Mouse (Mus musculus) liver, adult 2 months (tissue): Measurements from ENCODE around the gene Cdh4. TPM values are rescaled to one million over a fixed set of nuclear protein-coding genes. Genes with fewer than 3 reads are reported as not detected.

Source experiments
- DNase-seq: peaks from one replicate; pipeline ENCODE4 v3.0.0-alpha.2; 2011; ENCODE audit warnings: low read depth, low spot score; ENCODE audit errors: extremely low read depth
- H3K27ac ChIP-seq: fragments of 200-500 bp; replicated peaks from 2 replicates; pipeline ENCODE4 v1.5.1; 2012; ENCODE audit warnings: low read depth, mild to moderate bottlenecking, control low read depth, inconsistent platforms, low read length; ENCODE audit not compliant: insufficient read depth
- H3K27me3 ChIP-seq: fragments of 200-500 bp; 2 replicates; pipeline ENCODE4 v1.6.1; 2012; ENCODE audit warnings: mild to moderate bottlenecking, moderate library complexity, low read length, inconsistent platforms; ENCODE audit not compliant: control insufficient read depth, insufficient read depth
- H3K36me3 ChIP-seq: fragments of 200-500 bp; 2 replicates; pipeline ENCODE4 v1.6.1; 2012; ENCODE audit warnings: low read length, inconsistent platforms; ENCODE audit not compliant: control insufficient read depth, insufficient read depth
- H3K4me1 ChIP-seq: fragments of 200-500 bp; 2 replicates; pipeline ENCODE4 v1.6.1; 2011; ENCODE audit warnings: low read length; ENCODE audit not compliant: control insufficient read depth, insufficient read depth
- H3K4me3 ChIP-seq: fragments of 200-500 bp; 2 replicates; pipeline ENCODE4 v1.5.1; 2011; ENCODE audit warnings: low read depth, mild to moderate bottlenecking, control low read depth, low read length, moderate library complexity; ENCODE audit not compliant: insufficient read depth
- H3K79me2 ChIP-seq: fragments of 200-500 bp; 2 replicates; pipeline ENCODE4 v1.6.1; 2012; ENCODE audit warnings: inconsistent platforms, mild to moderate bottlenecking, low read length, moderate library complexity; ENCODE audit not compliant: control insufficient read depth, insufficient read depth
- H3K9ac ChIP-seq: fragments of 200-500 bp; 2 replicates; pipeline ENCODE4 v1.6.1; 2012; ENCODE audit warnings: low read depth, mild to moderate bottlenecking, control low read depth, inconsistent platforms, low read length
- CTCF ChIP-seq: fragments of 200-500 bp; IDR thresholded peaks from 2 replicates; pipeline ENCODE4 v1.5.1; 2011; ENCODE audit warnings: low read depth, low read length, control low read depth
- POLR2A ChIP-seq: fragments of 200-500 bp; IDR thresholded peaks from 2 replicates; pipeline ENCODE4 v1.6.1; 2011; ENCODE audit warnings: low read length, control low read depth; ENCODE audit not compliant: insufficient read depth; ENCODE audit errors: extremely low read depth
- WGBS: fragments of 180-500 bp; shearing (Covaris S2); methylation state at CpG from one replicate; pipeline ENCODE4 v1.1.7; 2018; 5-methylcytosine and 5-hydroxymethylcytosine counted together
- polyA plus RNA-seq: library from polyadenylated mRNA; depleted of rRNA; stranded (reverse); fragments of >200 nt; gene quantifications from 2 replicates; pipeline ENCODE4 v1.2.3, GENCODE M21; 2012
- total RNA-seq: library from RNA; depleted of rRNA; stranded (reverse); fragments of >200 nt; gene quantifications from 2 replicates; pipeline ENCODE4 v1.2.3, GENCODE M21; 2014

The Cdh4 gene
- total and polyA plus RNA-seq, 2 experiments: 0.18 to 0.37 TPM

DNA sequence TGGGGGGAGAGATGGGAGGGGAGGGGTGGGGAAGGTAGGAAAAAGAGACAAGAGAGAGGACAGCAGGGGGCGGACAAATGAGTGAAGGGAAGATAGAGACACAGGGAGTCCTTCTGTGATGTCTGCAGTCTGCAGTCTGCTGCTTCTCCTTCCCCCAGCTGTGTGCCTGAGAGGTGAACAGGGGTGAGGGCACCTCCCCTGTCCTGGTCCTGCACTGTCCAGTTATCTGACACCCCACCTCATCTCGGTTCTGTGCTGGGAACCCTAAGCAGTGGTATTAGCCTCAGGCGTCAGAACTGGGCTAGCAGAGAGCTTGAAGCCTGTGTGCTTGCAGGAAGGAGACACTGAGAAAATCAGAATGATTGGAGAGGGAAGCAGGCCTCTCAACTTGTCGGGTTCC is 338.7 kb downstream of the Cdh4 start:
- Histone ChIP-seq H3K36me3 (no peaks in the 10 kb centered on the region), H3K27ac (no peak overlapping the region), H3K4me1 (no peaks in the 10 kb centered on the region), H3K27me3 (no peaks in the 10 kb centered on the region), H3K9ac (no peak overlapping the region), H3K79me2 (no peaks in the 10 kb centered on the region), H3K4me3 (no peak overlapping the region)
- TF ChIP-seq CTCF (no peak), POLR2A (no peak)
- WGBS: 60% methylated on average over 4 of the region's 4 CpGs
- DNase-seq: no peak

DNA sequence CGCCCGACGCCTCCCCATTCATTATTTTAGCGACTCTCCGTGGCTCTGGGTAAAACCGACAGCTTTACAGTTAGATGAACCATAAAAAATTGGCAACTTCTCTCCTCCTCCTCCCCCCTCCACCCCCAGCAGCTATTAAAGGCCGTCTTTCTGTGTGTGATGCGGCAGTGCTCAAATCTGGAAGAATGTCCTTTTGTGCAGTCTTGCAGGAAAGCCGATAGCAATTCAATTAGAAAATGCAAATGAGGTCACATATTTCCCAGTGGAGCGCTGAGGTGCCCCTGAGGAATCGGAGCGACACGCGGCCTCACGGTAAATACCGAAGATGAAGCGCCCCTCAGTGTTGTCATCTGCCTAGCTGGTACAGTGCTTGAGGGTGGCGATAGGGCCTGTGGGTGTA is 345.0 kb downstream of the Cdh4 start:
- no peak overlapping the region for H3K4me3 ChIP-seq
- 93% methylated on average over 18 of the region's 18 CpGs for WGBS
- H3K79me2 ChIP-seq: no peaks in the 10 kb centered on the region
- H3K36me3 ChIP-seq: no peaks in the 10 kb centered on the region
- no peaks in the 10 kb centered on the region for H3K4me1 ChIP-seq
- TF ChIP-seq POLR2A (no peak), CTCF (no peak)
- DNase-seq: no peak
- H3K9ac ChIP-seq: no peak overlapping the region
- H3K27ac ChIP-seq: no peak overlapping the region
- no peaks in the 10 kb centered on the region for H3K27me3 ChIP-seq

DNA sequence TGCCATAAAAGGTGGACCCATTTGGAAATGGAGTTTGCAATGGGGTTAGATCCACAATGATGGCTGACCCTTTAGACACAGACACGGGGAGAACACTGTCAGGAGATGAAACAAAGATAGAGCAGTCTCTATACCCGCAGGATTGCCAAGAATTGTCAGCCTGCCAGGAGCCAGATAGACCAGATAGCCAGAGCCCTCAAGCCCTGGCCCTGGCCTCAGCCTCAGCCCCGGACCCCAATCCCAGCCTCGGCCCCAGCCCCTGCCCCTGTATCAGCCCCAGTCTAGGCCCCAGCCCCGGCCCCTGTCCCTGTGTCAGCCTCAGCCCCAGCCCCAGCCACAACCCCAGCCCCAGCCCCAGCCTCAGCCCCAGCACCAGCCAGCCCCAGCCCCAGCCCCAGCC is 345.6 kb downstream of the Cdh4 start:
- TF ChIP-seq CTCF (no peak), POLR2A (no peak)
- Histone ChIP-seq H3K36me3 (no peaks in the 10 kb centered on the region), H3K4me3 (no peak overlapping the region), H3K9ac (no peak overlapping the region), H3K79me2 (no peaks in the 10 kb centered on the region), H3K27ac (no peak overlapping the region), H3K4me1 (no peaks in the 10 kb centered on the region), H3K27me3 (no peaks in the 10 kb centered on the region)
- WGBS: 66% methylated on average over 4 of the region's 5 CpGs
- DNase-seq: no peak

DNA sequence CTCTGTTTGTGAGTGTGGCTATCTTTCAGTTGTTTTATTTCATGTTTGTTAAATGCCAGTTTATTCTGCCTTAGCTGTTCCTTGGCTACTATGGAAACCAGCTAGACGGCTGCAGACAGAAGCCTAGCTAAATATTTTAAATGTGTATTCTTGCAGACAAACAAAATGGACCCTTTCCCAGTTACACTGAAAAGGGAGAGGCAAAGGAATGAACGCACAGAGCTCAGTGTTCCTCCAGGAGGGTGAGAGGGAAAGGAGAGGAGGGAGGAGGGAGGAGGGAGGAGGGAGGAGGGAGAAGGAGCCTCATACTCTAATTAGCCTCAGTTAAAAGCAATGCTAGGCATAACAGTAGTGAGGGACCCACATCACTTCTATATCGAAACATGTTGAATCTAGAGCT is 348.5 kb downstream of the Cdh4 start:
- H3K4me3 ChIP-seq: no peak overlapping the region
- H3K27me3 ChIP-seq: no peaks in the 10 kb centered on the region
- H3K9ac ChIP-seq: no peak overlapping the region
- WGBS: 79% methylated on average over 3 of the region's 3 CpGs
- H3K27ac ChIP-seq: no peak overlapping the region
- H3K4me1 ChIP-seq: no peaks in the 10 kb centered on the region
- TF ChIP-seq CTCF (no peak), POLR2A (no peak)
- no peak for DNase-seq
- H3K79me2 ChIP-seq: no peaks in the 10 kb centered on the region
- no peaks in the 10 kb centered on the region for H3K36me3 ChIP-seq

DNA sequence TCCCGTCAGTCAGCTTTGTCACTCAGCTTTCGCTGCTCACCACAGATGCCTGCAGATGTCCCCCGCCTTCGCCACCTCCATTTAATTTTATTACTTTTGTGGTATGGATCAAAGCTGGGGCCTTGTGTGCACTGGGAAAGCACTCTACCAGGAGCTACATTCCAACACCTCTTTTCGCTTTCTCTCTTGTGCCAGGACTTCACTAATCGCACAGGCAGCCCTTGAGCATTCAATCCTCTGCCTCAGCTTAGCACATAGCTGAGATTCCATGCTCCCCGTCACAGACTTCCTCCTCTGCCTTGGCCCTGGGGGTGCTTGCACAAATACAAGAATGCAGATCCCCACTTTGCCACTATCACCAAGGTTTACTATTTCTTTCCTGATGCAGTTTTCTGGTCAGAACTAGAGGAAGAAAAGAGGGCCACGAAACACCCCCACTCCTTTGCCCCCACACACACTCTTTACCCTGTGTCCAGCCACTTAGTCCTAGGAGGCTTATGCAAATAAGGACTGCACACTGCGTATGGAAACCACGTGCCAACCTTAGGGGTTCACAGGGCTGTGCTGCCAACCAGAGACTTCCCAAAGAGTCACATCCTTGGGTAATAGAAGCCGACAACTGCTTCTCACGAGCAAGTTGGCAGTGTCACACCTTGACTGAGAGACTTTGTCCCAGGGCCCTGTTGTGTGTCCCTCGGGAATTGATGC is 350.3 kb downstream of the Cdh4 start:
- Histone ChIP-seq H3K27ac (no peak overlapping the region), H3K9ac (no peak overlapping the region), H3K27me3 (no peaks in the 10 kb centered on the region), H3K36me3 (no peaks in the 10 kb centered on the region), H3K4me3 (no peak overlapping the region), H3K79me2 (no peaks in the 10 kb centered on the region), H3K4me1 (no peaks in the 10 kb centered on the region)
- DNase-seq: no peak
- TF ChIP-seq POLR2A: no peak
- no peak for TF ChIP-seq CTCF
- 70% methylated on average over 13 of the region's 13 CpGs for WGBS

DNA sequence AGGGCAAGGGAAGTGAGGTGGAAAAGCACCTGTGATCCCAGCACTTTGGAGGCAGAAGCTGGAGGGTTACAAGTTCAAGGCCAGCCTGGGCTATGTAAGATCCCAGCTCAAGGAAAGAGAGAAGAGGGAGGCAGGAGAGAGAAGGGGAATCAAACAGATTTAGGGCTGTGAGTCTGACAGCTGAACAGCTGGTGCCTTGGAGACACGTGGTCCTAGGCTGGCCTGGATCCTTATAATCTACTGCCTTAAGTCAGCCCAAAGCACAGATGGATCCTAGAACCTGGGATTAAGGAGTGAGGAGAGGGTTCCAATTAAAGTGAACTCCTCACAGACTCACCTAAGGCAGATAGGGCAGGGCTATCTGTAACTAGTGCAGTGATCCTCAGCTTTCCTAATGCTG is 352.1 kb downstream of the Cdh4 start:
- no peak for DNase-seq
- Histone ChIP-seq H3K27me3 (no peaks in the 10 kb centered on the region), H3K36me3 (no peaks in the 10 kb centered on the region), H3K27ac (no peak overlapping the region), H3K9ac (no peak overlapping the region), H3K4me3 (no peak overlapping the region), H3K4me1 (no peaks in the 10 kb centered on the region), H3K79me2 (no peaks in the 10 kb centered on the region)
- 55% methylated on average over 1 of the region's 1 CpGs for WGBS
- TF ChIP-seq POLR2A (no peak), CTCF (no peak)
